Mouse (Mus musculus): ENCODE measurements at regions not wholly inside any gene's neighbourhood (a gene's known extent, or its start where the extent isn't known, plus 50 kb on each side); places are given as distances from the start of the nearest gene placed in this dataset.

DNA sequence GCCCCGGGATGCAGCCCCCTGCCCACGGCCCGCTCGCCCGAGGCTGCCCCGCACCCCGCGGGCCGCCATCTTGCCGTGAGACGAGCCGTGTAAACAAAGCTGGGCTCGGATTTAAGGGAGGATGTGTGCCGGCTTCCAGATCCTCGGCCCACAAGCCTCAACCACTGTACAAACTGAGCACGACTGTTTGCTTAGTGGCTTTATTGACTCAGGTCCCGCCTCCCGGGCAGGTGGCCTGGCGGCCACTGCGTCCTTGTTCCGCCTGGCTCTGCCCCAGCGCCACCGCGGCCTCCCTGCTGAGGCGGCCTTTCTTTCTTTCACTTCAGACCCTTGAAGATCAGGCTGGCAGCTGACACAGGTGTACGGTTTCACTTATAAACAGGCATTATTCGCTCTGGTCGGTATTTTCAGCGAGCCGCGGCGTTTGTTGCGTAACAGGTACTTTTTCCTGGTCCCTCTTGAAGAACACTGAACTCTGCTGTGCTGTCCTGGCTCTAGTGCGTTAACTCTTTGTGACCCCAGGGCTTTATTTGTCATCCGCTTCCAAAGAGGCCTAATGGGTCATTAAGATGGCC is 128.1 kb upstream of the Zfp706 start:
- no peaks in the 10 kb centered on the region for H3K27me3 ChIP-seq (ENCODE audit: control insufficient read depth, insufficient read depth, low read length)
- peak overlapping the region; percentile 86 for H3K4me2 ChIP-seq (ENCODE audit: low read depth, low read length)
- 3% methylated on average over 35 of the region's 35 CpGs for WGBS
- no peaks in the 10 kb centered on the region for H3K36me3 ChIP-seq (ENCODE audit: control insufficient read depth, insufficient read depth)
- peak overlapping the region; percentile 78 for H3K9ac ChIP-seq (ENCODE audit: low read length)
- H3K4me3 ChIP-seq (ENCODE audit: low read length): peak overlapping the region; percentile 66
- H3K4me1 ChIP-seq (ENCODE audit: control insufficient read depth, insufficient read depth, low read length): peaks cover 2% of the 10 kb centered on the region; the same call in 1 of the 2 replicates
- ATAC-seq (replicated peaks; ENCODE audit: extremely low read depth, insufficient read depth, low FRiP score): peak; percentile 69
- H3K9me3 ChIP-seq (replicated peaks; ENCODE audit: control insufficient read depth, low read length): no peaks in the 10 kb centered on the region
- H3K27ac ChIP-seq (ENCODE audit: low read length): peak overlapping the region; percentile 75

DNA sequence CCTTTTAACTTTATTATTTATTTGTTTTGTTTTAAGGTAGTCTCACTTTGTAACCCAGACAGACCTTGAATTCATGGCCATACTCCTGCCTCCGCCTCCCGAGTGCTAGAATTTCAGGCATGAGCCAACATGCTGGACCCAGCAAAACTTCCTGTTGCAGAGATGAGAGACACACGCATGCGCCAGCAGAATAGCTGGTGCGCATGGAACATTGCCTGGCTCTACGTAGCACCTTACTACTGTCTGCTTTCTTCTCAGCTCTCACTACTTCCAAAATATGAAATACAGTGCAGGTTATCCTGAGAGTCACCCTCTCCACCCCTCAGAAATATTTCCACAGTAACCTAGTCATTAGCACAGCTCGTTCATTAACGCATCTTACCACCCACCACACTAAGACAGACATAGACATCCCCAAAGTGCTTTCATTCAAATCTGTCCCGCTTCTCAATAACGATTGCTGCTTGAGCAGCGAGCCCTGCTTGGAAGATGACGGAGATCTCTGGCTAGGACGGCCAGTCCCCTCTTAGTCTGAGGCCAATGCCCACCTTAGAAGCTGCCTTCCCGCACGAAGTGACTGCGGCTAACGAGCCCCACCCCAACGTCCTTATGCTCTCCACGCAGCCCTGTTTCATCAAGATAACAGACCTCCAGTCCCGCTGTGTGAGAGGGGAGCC is 127.5 kb upstream of the Zfp706 start:
- no peak for ATAC-seq (replicated peaks; ENCODE audit: extremely low read depth, insufficient read depth, low FRiP score)
- Histone ChIP-seq H3K27me3 (ENCODE audit: control insufficient read depth, insufficient read depth, low read length) (no peaks in the 10 kb centered on the region), H3K4me2 (ENCODE audit: low read depth, low read length) (peak overlapping the region; percentile 86), H3K27ac (ENCODE audit: low read length) (peak overlapping the region; percentile 75), H3K4me1 (ENCODE audit: control insufficient read depth, insufficient read depth, low read length) (peaks cover 2% of the 10 kb centered on the region; the same call in 1 of the 2 replicates), H3K36me3 (ENCODE audit: control insufficient read depth, insufficient read depth) (no peaks in the 10 kb centered on the region), H3K9me3 (replicated peaks; ENCODE audit: control insufficient read depth, low read length) (no peaks in the 10 kb centered on the region), H3K9ac (ENCODE audit: low read length) (peak overlapping the region; percentile 78), H3K4me3 (ENCODE audit: low read length) (peak overlapping the region; percentile 66)
- WGBS: 30% methylated on average over 20 of the region's 20 CpGs

DNA sequence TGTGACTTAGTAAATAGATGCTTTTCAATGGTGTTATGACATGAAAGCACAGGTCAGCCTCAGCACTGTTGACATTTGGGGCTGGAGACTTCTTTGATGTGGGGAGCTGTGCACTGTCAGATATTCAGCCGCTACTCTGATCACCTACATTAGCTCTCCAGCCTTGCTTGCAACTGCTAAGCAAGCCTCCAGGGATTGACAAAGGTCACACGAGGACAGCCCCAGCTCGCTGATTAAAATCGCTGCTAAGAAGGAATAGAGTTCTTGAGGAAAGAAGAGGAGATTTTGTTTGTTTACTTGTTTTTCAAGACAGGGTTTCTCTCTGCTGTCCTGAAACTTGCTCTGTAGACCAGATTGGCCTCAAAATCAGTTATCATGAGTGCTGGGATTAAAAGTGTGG is 126.8 kb upstream of the Zfp706 start:
- ATAC-seq (replicated peaks; ENCODE audit: extremely low read depth, insufficient read depth, low FRiP score): no peak
- Histone ChIP-seq H3K4me2 (ENCODE audit: low read depth, low read length) (no peak overlapping the region), H3K4me3 (ENCODE audit: low read length) (no peak overlapping the region)

DNA sequence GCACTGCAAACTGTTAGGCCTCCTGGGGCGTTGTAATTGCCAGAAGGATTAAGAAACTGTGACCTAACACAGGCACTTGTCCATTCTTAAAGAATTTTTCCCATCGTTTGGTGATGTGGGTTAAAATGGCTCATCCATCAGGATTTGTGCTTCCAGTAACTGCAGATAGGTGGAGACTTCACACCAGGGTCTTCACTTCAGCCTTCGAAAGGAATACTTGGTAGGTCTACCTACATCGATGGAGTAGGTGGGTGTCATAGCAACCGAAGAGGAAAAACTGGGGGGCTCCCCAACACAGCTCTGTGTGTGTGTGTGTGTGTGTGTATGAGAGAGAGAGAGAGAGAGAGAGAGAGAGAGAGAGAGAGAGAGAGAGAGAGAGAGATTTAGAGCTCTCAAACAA is 126.3 kb upstream of the Zfp706 start:
- H3K9ac ChIP-seq (ENCODE audit: low read length): no peak overlapping the region
- no peaks in the 10 kb centered on the region for H3K9me3 ChIP-seq (replicated peaks; ENCODE audit: control insufficient read depth, low read length)
- H3K36me3 ChIP-seq (ENCODE audit: control insufficient read depth, insufficient read depth): no peaks in the 10 kb centered on the region
- no peaks in the 10 kb centered on the region for H3K27me3 ChIP-seq (ENCODE audit: control insufficient read depth, insufficient read depth, low read length)
- H3K4me3 ChIP-seq (ENCODE audit: low read length): no peak overlapping the region
- H3K4me2 ChIP-seq (ENCODE audit: low read depth, low read length): no peak overlapping the region
- H3K4me1 ChIP-seq (ENCODE audit: control insufficient read depth, insufficient read depth, low read length): peaks cover 2% of the 10 kb centered on the region; the same call in 1 of the 2 replicates
- H3K27ac ChIP-seq (ENCODE audit: low read length): no peak overlapping the region
- WGBS: 40% methylated on average over 5 of the region's 5 CpGs
- ATAC-seq (replicated peaks; ENCODE audit: extremely low read depth, insufficient read depth, low FRiP score): no peak

More for the DNA sequence above, 126.8 kb upstream of the Zfp706 start:
- WGBS: 58% methylated on average over 4 of the region's 4 CpGs
- no peaks in the 10 kb centered on the region for H3K36me3 ChIP-seq (ENCODE audit: control insufficient read depth, insufficient read depth)
- H3K27ac ChIP-seq (ENCODE audit: low read length): no peak overlapping the region
- H3K27me3 ChIP-seq (ENCODE audit: control insufficient read depth, insufficient read depth, low read length): no peaks in the 10 kb centered on the region
- H3K9ac ChIP-seq (ENCODE audit: low read length): no peak overlapping the region
- H3K4me1 ChIP-seq (ENCODE audit: control insufficient read depth, insufficient read depth, low read length): peaks cover 2% of the 10 kb centered on the region; the same call in 1 of the 2 replicates
- H3K9me3 ChIP-seq (replicated peaks; ENCODE audit: control insufficient read depth, low read length): no peaks in the 10 kb centered on the region

DNA sequence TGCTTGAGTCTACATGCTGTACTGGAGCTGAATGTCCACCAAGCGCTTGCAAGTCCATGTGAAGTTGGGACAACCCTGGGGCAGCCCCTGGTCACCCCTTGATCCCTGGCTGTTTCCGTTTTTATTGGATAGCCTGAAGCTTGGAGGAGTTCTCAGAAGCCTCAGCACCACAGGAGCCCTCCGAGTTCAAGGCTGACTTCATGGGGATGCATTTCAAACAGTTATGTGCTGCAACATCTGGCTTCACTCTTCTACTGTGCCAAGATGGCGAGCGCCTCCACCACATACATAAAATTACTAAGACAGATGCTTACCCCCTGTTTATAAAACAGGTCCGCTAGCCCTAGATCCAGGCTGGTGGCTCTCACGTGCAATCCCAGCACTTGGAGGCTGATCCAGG is 120.1 kb upstream of the Zfp706 start:
- Histone ChIP-seq H3K27ac (ENCODE audit: low read length) (no peak overlapping the region), H3K9ac (ENCODE audit: low read length) (no peak overlapping the region), H3K4me1 (ENCODE audit: control insufficient read depth, insufficient read depth, low read length) (no peaks in the 10 kb centered on the region), H3K4me2 (ENCODE audit: low read depth, low read length) (no peak overlapping the region), H3K36me3 (ENCODE audit: control insufficient read depth, insufficient read depth) (no peaks in the 10 kb centered on the region), H3K27me3 (ENCODE audit: control insufficient read depth, insufficient read depth, low read length) (no peaks in the 10 kb centered on the region), H3K4me3 (ENCODE audit: low read length) (no peak overlapping the region), H3K9me3 (replicated peaks; ENCODE audit: control insufficient read depth, low read length) (no peaks in the 10 kb centered on the region)
- no peak for ATAC-seq (replicated peaks; ENCODE audit: extremely low read depth, insufficient read depth, low FRiP score)
- 74% methylated on average over 7 of the region's 7 CpGs for WGBS

DNA sequence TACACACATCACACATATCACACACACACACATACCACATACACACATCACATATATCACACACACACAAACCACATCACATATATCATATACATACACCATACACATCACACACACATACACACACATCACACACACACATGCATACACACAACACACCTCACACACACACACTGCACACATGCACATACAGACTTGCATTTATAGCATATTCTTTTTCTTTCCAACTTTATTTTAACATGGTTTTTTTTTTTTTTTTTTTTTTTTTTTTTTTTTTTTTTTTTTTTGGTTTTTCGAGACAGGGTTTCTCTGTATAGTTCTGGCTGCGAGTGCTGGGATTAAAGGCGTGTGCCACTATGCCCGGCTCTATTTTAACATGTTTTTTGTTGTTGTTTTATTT is 119.6 kb upstream of the Zfp706 start:
- no peaks in the 10 kb centered on the region for H3K4me1 ChIP-seq (ENCODE audit: control insufficient read depth, insufficient read depth, low read length)
- WGBS: 90% methylated on average over 4 of the region's 4 CpGs
- H3K4me3 ChIP-seq (ENCODE audit: low read length): no peak overlapping the region
- no peak overlapping the region for H3K9ac ChIP-seq (ENCODE audit: low read length)
- no peaks in the 10 kb centered on the region for H3K9me3 ChIP-seq (replicated peaks; ENCODE audit: control insufficient read depth, low read length)
- no peak for ATAC-seq (replicated peaks; ENCODE audit: extremely low read depth, insufficient read depth, low FRiP score)
- no peak overlapping the region for H3K27ac ChIP-seq (ENCODE audit: low read length)
- no peaks in the 10 kb centered on the region for H3K27me3 ChIP-seq (ENCODE audit: control insufficient read depth, insufficient read depth, low read length)
- H3K4me2 ChIP-seq (ENCODE audit: low read depth, low read length): no peak overlapping the region
- H3K36me3 ChIP-seq (ENCODE audit: control insufficient read depth, insufficient read depth): no peaks in the 10 kb centered on the region

DNA sequence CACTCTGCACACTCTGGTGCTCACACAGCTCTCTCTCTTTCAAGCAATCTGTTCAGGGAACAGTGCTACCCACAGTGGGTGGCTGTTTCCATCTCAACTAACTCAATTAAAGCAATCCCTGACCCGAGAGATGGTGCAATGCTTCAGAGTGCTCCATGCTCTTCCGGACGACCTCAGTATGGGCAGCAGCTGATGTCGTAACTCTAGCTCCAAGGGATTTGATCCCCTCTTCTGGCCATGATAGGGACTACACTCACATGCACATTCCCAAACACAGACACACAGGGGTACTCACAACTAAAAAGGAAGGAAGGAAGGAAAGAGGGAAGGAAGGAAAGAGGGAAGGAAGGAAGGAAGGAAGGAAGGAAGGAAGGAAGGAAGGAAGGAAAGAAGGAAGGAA is 118.2 kb upstream of the Zfp706 start:
- H3K4me2 ChIP-seq (ENCODE audit: low read depth, low read length): no peak overlapping the region
- H3K27ac ChIP-seq (ENCODE audit: low read length): no peak overlapping the region
- no peaks in the 10 kb centered on the region for H3K36me3 ChIP-seq (ENCODE audit: control insufficient read depth, insufficient read depth)
- no peak overlapping the region for H3K4me3 ChIP-seq (ENCODE audit: low read length)
- H3K4me1 ChIP-seq (ENCODE audit: control insufficient read depth, insufficient read depth, low read length): no peaks in the 10 kb centered on the region
- no peaks in the 10 kb centered on the region for H3K27me3 ChIP-seq (ENCODE audit: control insufficient read depth, insufficient read depth, low read length)
- 71% methylated on average over 4 of the region's 4 CpGs for WGBS
- ATAC-seq (replicated peaks; ENCODE audit: extremely low read depth, insufficient read depth, low FRiP score): no peak
- H3K9ac ChIP-seq (ENCODE audit: low read length): no peak overlapping the region
- no peaks in the 10 kb centered on the region for H3K9me3 ChIP-seq (replicated peaks; ENCODE audit: control insufficient read depth, low read length)

DNA sequence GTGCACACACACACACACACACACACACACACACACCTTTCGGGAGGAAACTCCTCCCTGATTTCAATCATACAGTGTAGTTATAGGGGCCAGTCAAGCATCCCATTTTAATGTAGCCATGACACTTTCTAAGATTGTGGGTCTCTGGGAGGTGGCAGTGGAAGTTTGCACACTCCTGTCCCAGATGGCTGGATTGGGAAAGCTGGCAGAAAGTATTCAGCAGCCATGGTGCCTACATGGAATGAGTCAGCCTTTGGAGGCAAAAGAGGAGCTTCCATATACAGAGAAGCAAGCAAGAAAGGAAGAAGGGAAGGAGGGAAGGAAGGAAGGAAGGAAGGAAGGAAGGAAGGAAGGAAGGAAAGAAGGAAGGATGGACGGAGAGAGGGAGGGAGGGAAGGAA is 117.4 kb upstream of the Zfp706 start:
- Histone ChIP-seq H3K4me2 (ENCODE audit: low read depth, low read length) (no peak overlapping the region), H3K27ac (ENCODE audit: low read length) (no peak overlapping the region), H3K4me1 (ENCODE audit: control insufficient read depth, insufficient read depth, low read length) (no peaks in the 10 kb centered on the region), H3K4me3 (ENCODE audit: low read length) (no peak overlapping the region), H3K36me3 (ENCODE audit: control insufficient read depth, insufficient read depth) (no peaks in the 10 kb centered on the region), H3K27me3 (ENCODE audit: control insufficient read depth, insufficient read depth, low read length) (no peaks in the 10 kb centered on the region), H3K9me3 (replicated peaks; ENCODE audit: control insufficient read depth, low read length) (no peaks in the 10 kb centered on the region), H3K9ac (ENCODE audit: low read length) (no peak overlapping the region)
- 83% methylated on average over 2 of the region's 2 CpGs for WGBS
- no peak for ATAC-seq (replicated peaks; ENCODE audit: extremely low read depth, insufficient read depth, low FRiP score)

DNA sequence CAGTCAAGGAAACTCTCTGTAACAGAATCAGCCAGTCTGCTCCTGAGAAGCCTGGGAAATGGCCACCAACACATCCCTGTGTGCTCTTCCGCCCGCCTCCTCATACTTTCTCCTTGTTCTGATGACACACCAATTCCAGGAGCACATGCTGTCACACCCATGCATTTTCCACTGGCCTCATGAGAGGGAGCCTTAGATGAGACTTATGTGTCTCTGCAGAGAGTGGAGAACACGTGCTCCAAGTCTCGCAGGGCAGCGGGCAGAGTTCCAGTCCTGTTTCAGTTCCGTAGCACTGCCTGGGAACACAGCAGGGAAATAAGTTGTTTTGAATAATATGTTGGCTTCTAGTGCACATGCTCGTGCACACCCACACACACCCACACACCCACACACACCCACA is 116.7 kb upstream of the Zfp706 start:
- WGBS: 81% methylated on average over 7 of the region's 7 CpGs
- H3K4me2 ChIP-seq (ENCODE audit: low read depth, low read length): no peak overlapping the region
- no peaks in the 10 kb centered on the region for H3K36me3 ChIP-seq (ENCODE audit: control insufficient read depth, insufficient read depth)
- H3K27me3 ChIP-seq (ENCODE audit: control insufficient read depth, insufficient read depth, low read length): no peaks in the 10 kb centered on the region
- no peak overlapping the region for H3K27ac ChIP-seq (ENCODE audit: low read length)
- no peaks in the 10 kb centered on the region for H3K4me1 ChIP-seq (ENCODE audit: control insufficient read depth, insufficient read depth, low read length)
- H3K9me3 ChIP-seq (replicated peaks; ENCODE audit: control insufficient read depth, low read length): no peaks in the 10 kb centered on the region
- no peak for ATAC-seq (replicated peaks; ENCODE audit: extremely low read depth, insufficient read depth, low FRiP score)
- no peak overlapping the region for H3K9ac ChIP-seq (ENCODE audit: low read length)
- H3K4me3 ChIP-seq (ENCODE audit: low read length): no peak overlapping the region

All from heart, embryonic 16.5 days (tissue).